Mouse (Mus musculus) forebrain, postnatal 0 days (tissue): ENCODE results near the gene Icam2. TPM values are rescaled to one million over a fixed set of nuclear protein-coding genes. Genes with fewer than 3 reads are reported as not detected.

Experiments used
- ATAC-seq: fragments of 200-750 bp; cut with Nextera tagmentation; 2 replicates; pipeline ENCODE4 v1.8.0; 2017; ENCODE audit warnings: mild to moderate bottlenecking, moderate library complexity
- DNase-seq: peaks from one replicate; pipeline ENCODE4 v3.0.0-alpha.2; 2015
- H3K27ac ChIP-seq: fragments of 300-500 bp; sonication (generic); 2 replicates; pipeline ENCODE4 v1.5.1; 2014; ENCODE audit warnings: low read depth, mild to moderate bottlenecking, antibody characterized with exemption, low read length, moderate library complexity, mixed read lengths
- H3K27me3 ChIP-seq: fragments of 300-500 bp; sonication (generic); 2 replicates; pipeline ENCODE4 v1.6.1; 2014; ENCODE audit warnings: mild to moderate bottlenecking, low read length, mixed read lengths; ENCODE audit not compliant: insufficient read depth
- H3K36me3 ChIP-seq: fragments of 300-500 bp; sonication (generic); 2 replicates; pipeline ENCODE4 v1.6.1; 2014; ENCODE audit warnings: mild to moderate bottlenecking, moderate library complexity; ENCODE audit not compliant: insufficient read depth
- H3K4me1 ChIP-seq: fragments of 300-500 bp; sonication (generic); 2 replicates; pipeline ENCODE4 v1.6.1; 2014; ENCODE audit warnings: antibody characterized with exemption; ENCODE audit not compliant: insufficient read depth
- H3K4me2 ChIP-seq: fragments of 300-500 bp; sonication (generic); 2 replicates; pipeline ENCODE4 v1.6.1; 2014; ENCODE audit warnings: low read depth, mild to moderate bottlenecking, moderate library complexity
- H3K4me3 ChIP-seq: fragments of 300-500 bp; sonication (generic); 2 replicates; pipeline ENCODE4 v1.5.1; 2014; ENCODE audit warnings: low read depth, low read length, mixed read lengths
- H3K9ac ChIP-seq: fragments of 300-500 bp; sonication (generic); 2 replicates; pipeline ENCODE4 v1.6.1; 2014; ENCODE audit warnings: mild to moderate bottlenecking
- H3K9me3 ChIP-seq: fragments of 300-500 bp; sonication (generic); 2 replicates; pipeline ENCODE4 v1.6.1; 2016; ENCODE audit warnings: low read length
- CTCF ChIP-seq: sonication (generic); IDR thresholded peaks from 2 replicates; pipeline ENCODE4 v1.5.1; 2016; ENCODE audit warnings: antibody characterized with exemption, control low read depth, low read depth
- WGBS: fragments of 180-500 bp; shearing (Covaris S2); extraction: QIAGEN DNeasy Blood & Tissue Kit; methylation state at CpG from one replicate; pipeline ENCODE4 v1.1.7; 2014; 5-methylcytosine and 5-hydroxymethylcytosine counted together
- polyA plus RNA-seq: library from polyadenylated mRNA; unstranded; fragments of >200 nt; fragmentation: Nextera tagmentation; extraction: Ambion mirVana; gene quantifications from 2 replicates; pipeline ENCODE4 v1.2.1, GENCODE M21; 2015
- total RNA-seq: library from RNA; depleted of rRNA; stranded (reverse); fragments of >200 nt; gene quantifications from 2 replicates; pipeline ENCODE4 v1.2.3, GENCODE M21; 2014; rRNA removed

The Icam2 gene
- total and polyA plus RNA-seq, 2 experiments from 2014 or later: 7.0 to 8.3 TPM

DNA sequence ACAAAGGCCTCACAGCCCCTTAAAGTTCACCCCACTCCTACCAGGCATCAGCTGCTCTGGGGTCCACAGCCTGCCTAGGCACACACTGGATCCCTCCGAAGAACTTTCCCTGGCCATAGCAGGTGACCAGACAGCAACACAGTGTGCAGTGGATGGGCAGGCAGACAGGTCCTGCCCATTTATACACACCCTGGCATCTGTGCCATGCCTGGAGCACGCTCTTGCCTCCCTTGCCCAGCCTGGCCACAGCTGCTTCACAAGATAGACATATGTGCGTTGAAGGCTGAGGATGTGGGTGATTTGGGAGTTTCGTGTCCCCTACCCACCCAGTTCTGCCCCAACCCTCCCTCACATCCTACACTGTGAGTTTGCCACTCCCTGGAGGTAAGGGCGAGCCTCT lies 49.8 kb downstream of the Icam2 start:
- no peaks in the 10 kb centered on the region for H3K9me3 ChIP-seq
- no peak overlapping the region for H3K9ac ChIP-seq
- WGBS: 71% methylated on average over 5 of the region's 5 CpGs
- no peak overlapping the region for H3K27ac ChIP-seq
- TF ChIP-seq CTCF: no peak
- no peak for DNase-seq
- no peaks in the 10 kb centered on the region for H3K4me1 ChIP-seq
- H3K4me3 ChIP-seq: no peak overlapping the region
- no peaks in the 10 kb centered on the region for H3K36me3 ChIP-seq
- ATAC-seq: no peak
- no peak overlapping the region for H3K4me2 ChIP-seq
- H3K27me3 ChIP-seq: no peaks in the 10 kb centered on the region

DNA sequence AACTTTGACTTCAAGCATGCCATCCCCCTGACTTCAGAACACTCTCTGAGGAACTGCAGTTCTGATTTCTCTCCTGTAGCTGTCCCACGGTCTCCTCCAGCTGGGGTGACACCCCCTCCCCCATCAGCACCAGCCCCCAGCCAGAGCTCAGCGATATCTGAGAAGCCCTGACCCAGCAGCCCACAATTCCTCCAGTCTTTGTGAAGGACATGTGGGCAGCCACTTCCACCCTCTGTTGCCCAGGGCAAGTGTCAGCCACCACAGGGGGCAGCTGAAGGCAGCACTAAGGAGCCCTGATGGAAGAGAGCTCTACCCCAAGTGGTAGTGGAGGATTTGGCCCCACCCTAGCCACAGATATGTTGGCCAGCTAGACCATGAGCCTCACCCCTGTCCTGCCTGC lies 53.8 kb downstream of the Icam2 start:
- ATAC-seq: no peak
- DNase-seq: no peak
- H3K36me3 ChIP-seq: no peaks in the 10 kb centered on the region
- no peaks in the 10 kb centered on the region for H3K4me1 ChIP-seq
- H3K27ac ChIP-seq: no peak overlapping the region
- no peak overlapping the region for H3K4me2 ChIP-seq
- H3K9ac ChIP-seq: no peak overlapping the region
- WGBS: 21% methylated on average over 2 of the region's 2 CpGs
- no peak for TF ChIP-seq CTCF
- no peak overlapping the region for H3K4me3 ChIP-seq
- H3K27me3 ChIP-seq: no peaks in the 10 kb centered on the region
- H3K9me3 ChIP-seq: no peaks in the 10 kb centered on the region

DNA sequence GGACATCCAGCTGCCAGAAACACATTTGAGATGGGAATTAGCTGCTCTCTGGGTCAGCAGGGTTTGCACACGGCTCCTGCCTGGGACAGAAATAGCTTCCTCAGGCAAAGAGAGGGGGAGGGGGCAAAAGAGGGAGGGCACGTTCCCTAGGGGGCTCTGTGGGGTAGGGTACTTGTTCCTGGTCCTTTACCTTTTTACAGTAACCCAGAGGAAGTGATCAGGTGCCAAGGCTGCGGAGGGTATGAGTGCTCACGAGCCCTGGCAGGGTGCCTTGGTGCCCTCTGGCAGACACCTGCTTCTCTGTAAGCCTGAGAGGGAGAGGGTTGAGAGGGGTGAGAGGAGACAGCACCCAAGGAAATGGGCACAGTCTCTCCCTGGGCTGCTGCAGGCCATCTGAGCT lies 55.4 kb downstream of the Icam2 start:
- WGBS: 48% methylated on average over 4 of the region's 4 CpGs
- no peak for DNase-seq
- no peaks in the 10 kb centered on the region for H3K4me1 ChIP-seq
- H3K36me3 ChIP-seq: no peaks in the 10 kb centered on the region
- no peak overlapping the region for H3K4me2 ChIP-seq
- no peak for TF ChIP-seq CTCF
- no peak for ATAC-seq
- no peaks in the 10 kb centered on the region for H3K9me3 ChIP-seq
- H3K9ac ChIP-seq: no peak overlapping the region
- H3K27ac ChIP-seq: no peak overlapping the region
- H3K4me3 ChIP-seq: no peak overlapping the region
- no peaks in the 10 kb centered on the region for H3K27me3 ChIP-seq

DNA sequence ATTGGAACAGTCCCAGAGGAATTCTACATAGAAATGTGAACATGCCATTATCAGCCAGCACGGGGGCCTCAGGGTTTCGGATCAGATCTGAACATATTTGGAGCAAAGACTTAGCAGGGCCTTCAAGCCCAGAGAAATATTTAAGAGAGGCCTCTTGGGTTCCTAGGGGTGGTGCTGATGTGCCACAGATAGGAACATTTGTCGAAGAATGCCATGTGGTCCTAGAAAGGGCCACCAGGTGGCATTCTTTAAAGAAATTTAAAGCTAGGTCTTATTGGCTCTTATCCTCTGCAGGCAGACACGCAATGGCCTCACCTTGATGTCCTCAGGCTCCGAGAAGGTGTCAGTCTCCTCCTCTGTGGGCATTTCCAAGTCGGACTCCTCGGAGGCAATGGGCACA lies 58.2 kb downstream of the Icam2 start:
- H3K27me3 ChIP-seq: no peaks in the 10 kb centered on the region
- no peak overlapping the region for H3K4me3 ChIP-seq
- no peak overlapping the region for H3K27ac ChIP-seq
- H3K9me3 ChIP-seq: no peaks in the 10 kb centered on the region
- DNase-seq: peak; percentile 20
- TF ChIP-seq CTCF: peak; percentile 57
- H3K4me1 ChIP-seq: no peaks in the 10 kb centered on the region
- H3K36me3 ChIP-seq: no peaks in the 10 kb centered on the region
- H3K4me2 ChIP-seq: no peak overlapping the region
- no peak for ATAC-seq
- WGBS: 72% methylated on average over 7 of the region's 7 CpGs
- no peak overlapping the region for H3K9ac ChIP-seq

DNA sequence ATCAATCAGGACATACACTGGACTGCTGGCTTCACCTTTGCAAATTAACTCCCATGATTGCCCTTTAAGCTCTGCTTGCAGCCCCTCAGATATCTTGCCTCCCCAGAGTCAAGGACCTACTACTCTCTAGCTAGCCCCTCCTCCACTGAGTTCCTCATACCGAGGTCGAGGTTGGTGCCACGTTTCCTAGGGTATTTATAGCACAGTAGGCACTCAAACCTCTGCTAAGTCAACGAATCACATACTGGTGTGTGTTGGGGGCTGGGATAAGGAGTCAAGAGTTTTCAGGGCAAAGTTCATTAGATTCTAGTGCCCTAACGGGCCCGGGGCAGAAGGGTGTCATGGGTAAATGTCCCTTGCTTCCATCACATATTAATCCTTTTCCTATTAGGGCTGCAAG lies 58.7 kb downstream of the Icam2 start:
- Histone ChIP-seq H3K9ac (no peak overlapping the region), H3K27ac (no peak overlapping the region), H3K9me3 (no peaks in the 10 kb centered on the region), H3K36me3 (no peaks in the 10 kb centered on the region), H3K4me1 (no peaks in the 10 kb centered on the region), H3K4me2 (no peak overlapping the region), H3K27me3 (no peaks in the 10 kb centered on the region), H3K4me3 (no peak overlapping the region)
- no peak for ATAC-seq
- TF ChIP-seq CTCF: no peak
- 74% methylated on average over 6 of the region's 6 CpGs for WGBS
- no peak for DNase-seq

DNA sequence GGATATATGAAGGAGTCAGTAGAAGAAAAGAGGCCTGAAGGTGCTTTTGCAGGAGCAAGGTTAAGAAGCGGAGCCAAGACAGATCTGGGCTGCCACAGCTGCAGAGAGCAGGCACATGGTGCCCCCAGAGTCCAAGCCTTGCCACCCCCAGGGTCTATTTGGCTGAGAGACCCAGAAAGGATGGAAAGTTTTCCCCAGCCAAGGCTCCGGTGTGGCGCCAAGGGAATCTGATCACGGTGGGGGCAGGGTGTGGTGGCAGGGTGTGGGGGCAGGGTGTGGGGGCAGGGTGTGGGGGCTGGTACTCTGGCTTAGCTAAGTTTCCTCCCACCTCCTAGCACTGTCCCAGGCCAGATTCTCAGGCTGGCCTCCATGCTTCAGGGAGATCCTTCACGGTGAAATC lies 59.4 kb downstream of the Icam2 start:
- Histone ChIP-seq H3K4me3 (no peak overlapping the region), H3K27ac (no peak overlapping the region), H3K4me1 (no peaks in the 10 kb centered on the region), H3K9me3 (no peaks in the 10 kb centered on the region), H3K9ac (no peak overlapping the region), H3K4me2 (no peak overlapping the region), H3K27me3 (no peaks in the 10 kb centered on the region), H3K36me3 (no peaks in the 10 kb centered on the region)
- DNase-seq (no peak), ATAC-seq (no peak)
- 67% methylated on average over 5 of the region's 5 CpGs for WGBS
- no peak for TF ChIP-seq CTCF

Other genes starting within 250 kb of the Icam2 start
- not detected in 2 replicates for gene Gm10840, start 227.2 kb downstream of the Icam2 start, total RNA-seq
- gene Gm10840, start 227.2 kb downstream of the Icam2 start, polyA plus RNA-seq: 0.67 and 0.82 TPM in 2 replicates
- 83.9 and 85.0 TPM in 2 replicates for gene Limd2, start 227.2 kb downstream of the Icam2 start, total RNA-seq
- 171 and 189 TPM in 2 replicates for gene Limd2, start 227.2 kb downstream of the Icam2 start, polyA plus RNA-seq
- gene Strada, start 185.9 kb downstream of the Icam2 start, total RNA-seq: 23.4 and 34.8 TPM in 2 replicates
- 20.0 and 23.7 TPM in 2 replicates for gene Strada, start 185.9 kb downstream of the Icam2 start, polyA plus RNA-seq
- gene Ccdc47, start 171.7 kb downstream of the Icam2 start, total RNA-seq: 29.4 and 41.0 TPM in 2 replicates
- 71.8 and 90.1 TPM in 2 replicates for gene Ccdc47, start 171.7 kb downstream of the Icam2 start, polyA plus RNA-seq
- gene Ddx42, start 171.1 kb downstream of the Icam2 start, total RNA-seq: 58.8 and 76.3 TPM in 2 replicates
- 49.5 and 62.2 TPM in 2 replicates for gene Ddx42, start 171.1 kb downstream of the Icam2 start, polyA plus RNA-seq
- gene Ftsj3, start 132.0 kb downstream of the Icam2 start, total RNA-seq: 40.2 and 62.7 TPM in 2 replicates
- gene Ftsj3, start 132.0 kb downstream of the Icam2 start, polyA plus RNA-seq: 29.0 and 29.7 TPM in 2 replicates
- gene Psmc5, start 131.9 kb downstream of the Icam2 start, total RNA-seq: 108 and 114 TPM in 2 replicates
- 258 and 270 TPM in 2 replicates for gene Psmc5, start 131.9 kb downstream of the Icam2 start, polyA plus RNA-seq
- 16.9 and 20.0 TPM in 2 replicates for gene Smarcd2, start 115.1 kb downstream of the Icam2 start, total RNA-seq
- gene Smarcd2, start 115.1 kb downstream of the Icam2 start, polyA plus RNA-seq: 8.5 and 9.5 TPM in 2 replicates
- 0.23 and 0.38 TPM in 2 replicates for gene Tcam1, start 111.4 kb downstream of the Icam2 start, total RNA-seq
- gene Tcam1, start 111.4 kb downstream of the Icam2 start, polyA plus RNA-seq: 0.18 and 0.23 TPM in 2 replicates
- gene Gh, start 86.2 kb downstream of the Icam2 start, total RNA-seq: not detected in 2 replicates
- gene Gh, start 86.2 kb downstream of the Icam2 start, polyA plus RNA-seq: not detected in 2 replicates
- gene Cd79b, start 73.3 kb downstream of the Icam2 start, total RNA-seq: 0.38 and 0.46 TPM in 2 replicates
- 0.71 and 1.1 TPM in 2 replicates for gene Cd79b, start 73.3 kb downstream of the Icam2 start, polyA plus RNA-seq
- not detected in 2 replicates for gene Scn4a, start 34.8 kb downstream of the Icam2 start, total RNA-seq
- gene Scn4a, start 34.8 kb downstream of the Icam2 start, polyA plus RNA-seq: 0.06 TPM in 1 of 2 replicates, not detected in the other
- gene Prr29, start 22.6 kb downstream of the Icam2 start, total RNA-seq: 0.23 TPM in 1 of 2 replicates, not detected in the other
- 0.69 TPM in 1 of 2 replicates, not detected in the other for gene Prr29, start 22.6 kb downstream of the Icam2 start, polyA plus RNA-seq
- gene Ern1, start 99.8 kb upstream of the Icam2 start, total RNA-seq: 4.9 and 8.4 TPM in 2 replicates
- gene Ern1, start 99.8 kb upstream of the Icam2 start, polyA plus RNA-seq: 0.65 and 1.7 TPM in 2 replicates
- gene Tex2, start 225.3 kb upstream of the Icam2 start, total RNA-seq: 44.7 and 49.3 TPM in 2 replicates
- gene Tex2, start 225.3 kb upstream of the Icam2 start, polyA plus RNA-seq: 17.5 and 23.0 TPM in 2 replicates